Mouse (Mus musculus) bone marrow macrophage, adult 2 months (primary cell): ENCODE data around the gene Ces1b.

Source experiments
- CTCF ChIP-seq: IDR thresholded peaks from 2 replicates; pipeline ENCODE4 v1.5.1; 2012; ENCODE audit warnings: low read depth, mild to moderate bottlenecking, low read length, moderate library complexity
- POLR2A ChIP-seq: IDR thresholded peaks from 2 replicates; pipeline ENCODE4 v1.6.1; 2012; ENCODE audit warnings: mild to moderate bottlenecking, low read depth, low read length, borderline replicate concordance

DNA sequence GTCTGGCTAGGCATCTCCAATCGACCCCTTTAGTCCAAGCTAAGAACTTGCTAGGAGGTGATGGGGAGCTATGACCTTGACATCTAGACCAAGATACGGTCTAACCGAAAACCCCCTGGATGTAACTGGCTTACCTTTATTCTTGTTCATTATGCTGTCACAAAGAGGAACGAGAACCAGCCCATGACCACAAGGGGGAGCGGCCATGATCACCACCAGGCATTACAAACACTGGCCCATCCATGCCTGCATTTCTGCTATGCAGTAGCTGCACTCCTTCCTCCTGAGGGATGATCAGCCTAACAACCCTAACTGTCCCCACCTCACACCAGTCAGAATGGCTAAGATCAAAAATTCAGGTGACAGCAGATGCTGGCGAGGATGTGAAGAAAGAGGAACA is 67.6 kb downstream of the Ces1b start:
- no peak for TF ChIP-seq POLR2A
- no peak for TF ChIP-seq CTCF
